Mouse (Mus musculus) CH12.LX (cell line): ENCODE data around the gene Crhbp. TPM values are rescaled to one million over a fixed set of nuclear protein-coding genes. Genes with fewer than 3 reads are reported as not detected.
A peak's percentile ranks its signal among the peaks of the same experiment; 100 is the strongest.

Experiments
- DNase-seq: peaks from one replicate; pipeline ENCODE4 v3.0.0-alpha.2; 2013; ENCODE audit errors: extremely low read depth
- H3K27ac ChIP-seq: 2 replicates; pipeline ENCODE4 v1.5.1; 2012; ENCODE audit warnings: low read depth, mild to moderate bottlenecking, control low read depth, moderate library complexity; ENCODE audit not compliant: insufficient read depth
- H3K27me3 ChIP-seq: replicated peaks from 2 replicates; pipeline ENCODE3; 2012; ENCODE audit warnings: inconsistent platforms
- H3K36me3 ChIP-seq, 2 experiments: replicated peaks in 1 of 2; 2 replicates each; pipeline versions ENCODE3 to v1.6.1; 2012; ENCODE audit warnings: inconsistent platforms in 1 of 2, low read length in 1 of 2, mild to moderate bottlenecking in 1 of 2, mixed read lengths in 1 of 2, moderate library complexity in 1 of 2; ENCODE audit not compliant: control insufficient read depth in 1 of 2, insufficient read depth in 1 of 2
- H3K4me1 ChIP-seq, 2 experiments: 2 replicates each; pipeline ENCODE4 v1.6.1; 2012; ENCODE audit warnings: inconsistent platforms in 1 of 2, moderate library complexity in 1 of 2; ENCODE audit not compliant: insufficient read depth in 2 of 2, control insufficient read depth in 1 of 2
- H3K4me2 ChIP-seq: 2 replicates; pipeline ENCODE4 v1.6.1; 2012; ENCODE audit warnings: low read depth, mild to moderate bottlenecking, control low read depth; ENCODE audit not compliant: poor library complexity, insufficient read depth, severe bottlenecking
- H3K4me3 ChIP-seq, 3 experiments: fragments of 150-350 bp in 1 of 3; sonication (generic) in 1 of 3; replicated peaks in 1 of 3; 2 replicates each; pipeline versions ENCODE3 to v1.5.1; 2011 to 2012; ENCODE audit warnings: low read depth in 2 of 3, low read length in 2 of 3, mild to moderate bottlenecking in 2 of 3, moderate library complexity in 2 of 3, control low read depth in 1 of 3, improper control_type of control experiment in 1 of 3, inconsistent platforms in 1 of 3, mixed read lengths in 1 of 3; ENCODE audit not compliant: poor library complexity in 1 of 3
- H3K79me2 ChIP-seq: replicated peaks from 2 replicates; pipeline ENCODE4 v1.6.1; 2012; ENCODE audit warnings: mild to moderate bottlenecking, moderate library complexity; ENCODE audit not compliant: control insufficient read depth, poor library complexity, insufficient read depth, severe bottlenecking; ENCODE audit errors: extremely low read depth
- H3K9ac ChIP-seq: 2 replicates; pipeline ENCODE4 v1.6.1; 2012; ENCODE audit warnings: low read depth, mild to moderate bottlenecking, control low read depth, moderate library complexity; ENCODE audit not compliant: insufficient read depth
- H3K9me3 ChIP-seq: replicated peaks from 2 replicates; pipeline ENCODE3; 2012; ENCODE audit warnings: low read length, inconsistent platforms, mixed read lengths
- BHLHE40 ChIP-seq: IDR thresholded peaks from 2 replicates; pipeline ENCODE4 v1.6.1; 2011; ENCODE audit warnings: mild to moderate bottlenecking, low read depth, low read length, improper control_type of control experiment
- CHD1 ChIP-seq: IDR thresholded peaks from 2 replicates; pipeline ENCODE4 v1.6.1; 2012; ENCODE audit warnings: low read depth, low read length, improper control_type of control experiment, inconsistent platforms
- CHD2 ChIP-seq: IDR thresholded peaks from 2 replicates; pipeline ENCODE4 v1.6.1; 2011; ENCODE audit warnings: low read length, improper control_type of control experiment
- CTCF ChIP-seq, 2 experiments: IDR thresholded peaks in 1 of 2; conservative IDR thresholded peaks in 1 of 2; 2 replicates each; pipeline ENCODE4 v1.5.1; 2011 to 2012; ENCODE audit warnings: low read depth in 2 of 2, low read length in 2 of 2, improper control_type of control experiment in 1 of 2, inconsistent platforms in 1 of 2, mild to moderate bottlenecking in 1 of 2, moderate library complexity in 1 of 2
- ELF1 ChIP-seq: IDR thresholded peaks from 2 replicates; pipeline ENCODE4 v1.6.1; 2014; ENCODE audit warnings: low read depth, mild to moderate bottlenecking, inconsistent platforms, low read length, improper control_type of control experiment
- EP300 ChIP-seq: IDR thresholded peaks from 2 replicates; pipeline ENCODE4 v1.6.1; 2011; ENCODE audit warnings: low read length, improper control_type of control experiment
- ETS1 ChIP-seq: conservative IDR thresholded peaks from 2 replicates; pipeline ENCODE4 v1.6.1; 2012; ENCODE audit warnings: low read depth, mild to moderate bottlenecking, inconsistent platforms, low read length, improper control_type of control experiment, moderate library complexity
- HCFC1 ChIP-seq: IDR thresholded peaks from 2 replicates; pipeline ENCODE4 v1.6.1; 2012; ENCODE audit warnings: low read depth, mild to moderate bottlenecking, inconsistent platforms, low read length, improper control_type of control experiment
- IRF4 ChIP-seq: IDR thresholded peaks from 2 replicates; pipeline ENCODE4 v1.6.1; 2014; ENCODE audit warnings: low read depth, mild to moderate bottlenecking, inconsistent platforms, low read length, improper control_type of control experiment
- JUN ChIP-seq: IDR thresholded peaks from 2 replicates; pipeline ENCODE4 v1.6.1; 2011; ENCODE audit warnings: low read depth, mild to moderate bottlenecking, low read length, improper control_type of control experiment, moderate library complexity; ENCODE audit not compliant: insufficient read depth
- JUND ChIP-seq: conservative IDR thresholded peaks from 2 replicates; pipeline ENCODE4 v1.6.1; 2011; ENCODE audit warnings: low read depth, low read length, improper control_type of control experiment
- KAT2A ChIP-seq: IDR thresholded peaks from 2 replicates; pipeline ENCODE4 v1.6.1; 2012; ENCODE audit warnings: low read length, improper control_type of control experiment, inconsistent platforms; ENCODE audit not compliant: insufficient replicate concordance
- MAFK ChIP-seq: IDR thresholded peaks from 2 replicates; pipeline ENCODE4 v1.6.1; 2011; ENCODE audit warnings: low read length, improper control_type of control experiment; ENCODE audit not compliant: insufficient replicate concordance
- MAZ ChIP-seq: IDR thresholded peaks from 2 replicates; pipeline ENCODE4 v1.6.1; 2012; ENCODE audit warnings: low read depth, mild to moderate bottlenecking, inconsistent platforms, low read length, improper control_type of control experiment, moderate library complexity
- MEF2A ChIP-seq: IDR thresholded peaks from 2 replicates; pipeline ENCODE4 v1.6.1; 2014; ENCODE audit warnings: low read depth, mild to moderate bottlenecking, inconsistent platforms, low read length, improper control_type of control experiment, borderline replicate concordance
- MYC ChIP-seq: IDR thresholded peaks from 2 replicates; pipeline ENCODE4 v1.6.1; 2011; ENCODE audit warnings: low read depth, mild to moderate bottlenecking, improper control_type of control experiment, low read length
- PAX5 ChIP-seq: IDR thresholded peaks from 2 replicates; pipeline ENCODE4 v1.6.1; 2012; ENCODE audit warnings: low read length, inconsistent platforms, mixed read lengths
- POLR2A ChIP-seq: IDR thresholded peaks from 2 replicates; pipeline ENCODE4 v1.6.1; 2011; ENCODE audit warnings: low read depth, mild to moderate bottlenecking, improper control_type of control experiment, low read length
- SMC3 ChIP-seq: IDR thresholded peaks from 2 replicates; pipeline ENCODE4 v1.6.1; 2011; ENCODE audit warnings: low read depth, low read length, improper control_type of control experiment
- TBP ChIP-seq: conservative IDR thresholded peaks from 2 replicates; pipeline ENCODE4 v1.6.1; 2011; ENCODE audit warnings: low read depth, low read length, improper control_type of control experiment
- TCF12 ChIP-seq: IDR thresholded peaks from 2 replicates; pipeline ENCODE4 v1.6.1; 2014; ENCODE audit warnings: low read depth, mild to moderate bottlenecking, inconsistent platforms, low read length, improper control_type of control experiment
- ZMIZ1 ChIP-seq: IDR thresholded peaks from 2 replicates; pipeline ENCODE4 v1.6.1; 2012; ENCODE audit warnings: low read depth, mild to moderate bottlenecking, inconsistent platforms, low read length, improper control_type of control experiment
- dilution Hi-C: fragments of 300-500 bp; cut with MboI; formaldehyde crosslinking; loops from 2 replicates; pipeline ENCODE4 v1.14.3; 2020; ENCODE audit warnings: low sequenced_read_pairs; ENCODE audit not compliant: extremely low pct_unique_long_range_greater_than_20kb, extremely low pct_ligation_motif_present
- in situ Hi-C: fragments of 300-500 bp; cut with MboI; formaldehyde crosslinking; loops from 3 replicates; pipeline ENCODE4 v1.14.3; 2019; ENCODE audit warnings: low sequenced_read_pairs, low pct_ligation_motif_present, low pct_unique_long_range_greater_than_20kb, mixed read lengths
- polyA plus RNA-seq: library from polyadenylated mRNA; unstranded; fragments of >175 nt; gene quantifications from 2 replicates; pipeline ENCODE4 v1.2.1, GENCODE M21; 2012; ENCODE audit warnings: low read depth; ENCODE audit not compliant: insufficient read length
- total RNA-seq, 2 experiments: library from RNA; depleted of rRNA; stranded (reverse); fragments of 300-350 nt in 1 of 2; fragments of >200 nt in 1 of 2; gene quantifications; 2 replicates each; pipeline ENCODE4 v1.2.3; 2012 to 2014

The Crhbp gene
- total and polyA plus RNA-seq, 3 experiments: not detected

DNA sequence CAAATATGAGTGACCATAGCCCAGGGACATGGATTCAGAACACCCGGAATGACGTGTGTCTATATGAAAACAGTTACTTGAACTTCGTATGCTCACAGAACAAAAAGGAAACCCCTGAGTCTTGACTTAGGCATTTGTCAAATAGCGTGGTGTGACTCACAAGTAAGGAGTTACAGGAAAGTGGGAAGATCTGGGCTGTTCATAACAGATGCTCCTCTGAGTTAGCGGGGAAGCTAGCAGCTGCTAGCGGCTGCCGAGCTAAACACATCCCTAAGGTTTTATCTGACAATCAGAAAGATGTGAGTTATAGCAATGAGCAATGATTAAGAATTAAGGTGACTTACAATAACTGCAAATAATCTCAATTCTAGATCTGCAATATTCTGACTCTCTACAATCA lies 19.8 kb downstream of the Crhbp start:
- Histone ChIP-seq H3K4me3 (no peak overlapping the region), H3K9ac (no peak overlapping the region), H3K79me2 (no peaks in the 10 kb centered on the region), H3K4me2 (no peak overlapping the region), H3K9me3 (no peaks in the 10 kb centered on the region), H3K27me3 (no peaks in the 10 kb centered on the region), H3K27ac (no peak overlapping the region), H3K36me3 (no peaks in the 10 kb centered on the region)
- no peak for DNase-seq
- dilution Hi-C loops (no loop called here), in situ Hi-C loops (no loop called here)
- no peak for TF ChIP-seq MYC
- no peak for TF ChIP-seq CHD2
- TF ChIP-seq ELF1: no peak
- TF ChIP-seq KAT2A: no peak
- TF ChIP-seq MEF2A: no peak
- no peak for TF ChIP-seq IRF4
- TF ChIP-seq PAX5: no peak
- TF ChIP-seq, all 38 proteins: peak for 0
- peaks cover 17 to 67% of the 10 kb centered on the region in 2 experiments for H3K4me1 ChIP-seq

GRCm38 (mm10) chr13:95419204-95419749 lies 25.4 kb downstream of the Crhbp start:
- Histone ChIP-seq H3K4me2 (peak overlapping the region; percentile 67), H3K9ac (no peak overlapping the region), H3K4me1 (peaks cover 14 to 60% of the 10 kb centered on the region in 2 experiments), H3K79me2 (no peaks in the 10 kb centered on the region), H3K4me3 (no peak overlapping the region), H3K27me3 (no peaks in the 10 kb centered on the region), H3K27ac (no peak overlapping the region), H3K36me3 (no peaks in the 10 kb centered on the region), H3K9me3 (no peaks in the 10 kb centered on the region)
- peak; percentile 92 for DNase-seq
- TF ChIP-seq TCF12 (0 out of 2 replicates have a peak, but pooled peaks have one; percentile 33), MAZ (0 out of 2 replicates have a peak, but pooled peaks have one; percentile 50), MAFK (0 out of 2 replicates have a peak, but pooled peaks have one; percentile 31), POLR2A (no peak), SMC3 (no peak), ETS1 (peak; percentile 80), IRF4 (peak; percentile 94), JUND (peak; percentile 93), CTCF (conservative IDR thresholded peaks at IDR 0.05 in 1 of 2, IDR thresholded peaks at IDR 0.05 in 1 of 2; ENCODE audit: low read depth in 2 of 2, low read length in 2 of 2) (no peak), ZMIZ1 (no peak), TBP (0 out of 2 replicates have a peak, but pooled peaks have one; percentile 15), MEF2A (peak; percentile 97), JUN (peak; percentile 84), CHD2 (peak; percentile 62), EP300 (peak; percentile 91), KAT2A (no peak), ELF1 (peak; percentile 76), MYC (0 out of 2 replicates have a peak, but pooled peaks have one; percentile 61), BHLHE40 (peak; percentile 66), CHD1 (no peak), HCFC1 (no peak)
- in situ Hi-C loops (no loop called here), dilution Hi-C loops (no loop called here)
